Mouse (Mus musculus) urinary bladder, adult 18-20 months (tissue): ENCODE data around the gene Sesn1.
"Not testable (repeated sequence)": the region's sequence is repeated elsewhere in the genome, so short reads cannot be mapped to it uniquely, and the experiment has no call there.

Experiments
- DNase-seq, 2 experiments: peaks; one replicate each; pipeline ENCODE4 v3.0.0; 2022; ENCODE audit warnings: low spot score in 2 of 2, mixed read lengths in 2 of 2

Sesn1 gene

GRCm38 (mm10) chr10:41809771-41810563 lies at the start of gene Sesn1, which contains the start of gene Cep57l1:
Sesn1 (plus strand) TSS chr10:41809935.
Cep57l1 (minus strand) TSS chr10:41809871.
- DNase-seq = peak; percentile 84 to 85

DNA sequence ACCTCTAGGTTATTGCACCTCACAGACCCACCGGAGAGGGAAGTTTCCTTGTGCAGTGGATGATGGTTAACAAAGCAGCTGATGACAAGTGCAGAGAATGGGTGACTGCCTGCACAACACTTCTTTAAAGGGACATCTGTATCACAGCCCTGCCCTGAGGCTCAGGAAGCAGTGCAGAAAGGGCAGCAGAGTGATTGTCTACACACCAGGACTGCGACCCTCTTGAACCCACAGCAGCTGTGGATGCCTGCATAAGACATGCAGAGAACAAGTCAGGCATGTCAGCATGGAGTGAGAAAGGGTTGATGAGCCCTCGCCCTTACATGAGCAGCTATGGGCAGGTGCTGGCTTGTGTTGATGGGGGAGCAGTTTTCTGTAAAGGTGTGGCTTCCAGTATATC lies 48.9 kb upstream of the Sesn1 start:
- DNase-seq = no peak

GRCm38 (mm10) chr10:41763741-41764385 lies 45.9 kb upstream of the Sesn1 start:
- DNase-seq = no peak

DNA sequence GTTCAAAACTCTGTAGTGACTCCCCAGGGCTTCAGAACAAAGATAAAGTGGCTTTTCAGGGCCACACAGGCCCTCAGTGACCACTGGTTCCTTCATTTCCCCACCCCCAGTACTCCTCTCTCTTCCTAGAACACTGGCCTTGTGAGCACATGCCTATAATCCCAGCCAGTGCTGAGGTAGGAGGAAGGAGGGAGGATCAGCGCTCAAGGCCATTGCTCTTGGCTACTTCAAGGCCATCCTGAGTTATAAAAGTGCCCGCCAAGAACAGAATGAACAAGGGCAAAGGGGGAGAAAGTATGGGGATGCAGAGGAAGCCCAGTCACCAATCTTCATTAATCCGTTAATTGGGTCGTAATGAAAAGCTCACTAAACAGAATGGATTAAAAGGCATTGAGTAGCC lies 44.1 kb upstream of the Sesn1 start:
- DNase-seq = no peak

GRCm38 (mm10) chr10:41766280-41766679 lies 43.5 kb upstream of the Sesn1 start:
- no peak for DNase-seq

- DNase-seq = no peak
Measured at GRCm38 (mm10) chr10:41767254-41767653, 42.5 kb upstream of the Sesn1 start.

DNA sequence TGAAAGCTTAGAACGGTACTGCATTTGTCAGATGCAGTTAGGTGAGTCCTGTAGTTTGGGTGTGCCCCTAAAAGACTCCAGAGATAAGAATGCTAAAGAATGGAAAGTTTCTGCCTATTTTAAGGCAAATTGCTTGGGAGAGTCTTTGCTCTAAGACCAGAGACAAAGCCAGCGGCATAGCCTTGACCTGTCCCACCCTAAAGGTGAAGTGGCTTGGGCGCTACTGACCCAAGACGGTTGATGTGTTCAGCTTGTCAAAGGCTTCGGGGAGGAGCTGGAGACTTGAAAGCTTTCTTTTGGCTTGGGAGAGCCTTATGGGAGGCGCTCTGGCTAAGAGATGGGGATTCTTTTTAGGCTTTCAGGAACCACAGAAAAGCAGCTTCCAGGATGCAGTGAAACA lies 17.4 kb upstream of the Sesn1 start:
- DNase-seq = no peak

DNA sequence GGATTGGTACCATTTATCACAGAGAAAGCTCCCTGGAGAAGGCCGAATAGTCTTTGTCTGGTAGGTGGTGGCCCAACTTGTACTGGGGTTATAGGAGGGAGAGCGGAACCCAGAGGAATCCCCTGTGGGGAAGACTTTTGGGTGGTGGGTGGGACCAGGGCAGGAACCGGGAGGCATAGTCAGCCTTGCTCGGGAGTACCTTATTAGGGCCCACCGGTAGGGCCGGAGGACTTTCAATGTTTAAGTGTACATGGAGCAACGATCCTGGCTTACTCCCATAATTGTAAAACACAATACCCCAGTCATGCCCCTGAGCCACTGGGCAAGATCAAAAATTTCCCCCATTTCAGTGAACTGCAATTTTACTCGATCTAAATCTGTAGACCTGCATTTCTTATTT lies 12.5 kb upstream of the Sesn1 start:
- DNase-seq = no peak

- no peak for DNase-seq
Measured at GRCm38 (mm10) chr10:41803467-41803866, 6.3 kb upstream of the Sesn1 start.

GRCm38 (mm10) chr10:41804711-41805110 lies 5.0 kb upstream of the Sesn1 start:
- no peak for DNase-seq

GRCm38 (mm10) chr10:41805729-41806355 lies 3.9 kb upstream of the Sesn1 start:
- DNase-seq = no peak

DNA sequence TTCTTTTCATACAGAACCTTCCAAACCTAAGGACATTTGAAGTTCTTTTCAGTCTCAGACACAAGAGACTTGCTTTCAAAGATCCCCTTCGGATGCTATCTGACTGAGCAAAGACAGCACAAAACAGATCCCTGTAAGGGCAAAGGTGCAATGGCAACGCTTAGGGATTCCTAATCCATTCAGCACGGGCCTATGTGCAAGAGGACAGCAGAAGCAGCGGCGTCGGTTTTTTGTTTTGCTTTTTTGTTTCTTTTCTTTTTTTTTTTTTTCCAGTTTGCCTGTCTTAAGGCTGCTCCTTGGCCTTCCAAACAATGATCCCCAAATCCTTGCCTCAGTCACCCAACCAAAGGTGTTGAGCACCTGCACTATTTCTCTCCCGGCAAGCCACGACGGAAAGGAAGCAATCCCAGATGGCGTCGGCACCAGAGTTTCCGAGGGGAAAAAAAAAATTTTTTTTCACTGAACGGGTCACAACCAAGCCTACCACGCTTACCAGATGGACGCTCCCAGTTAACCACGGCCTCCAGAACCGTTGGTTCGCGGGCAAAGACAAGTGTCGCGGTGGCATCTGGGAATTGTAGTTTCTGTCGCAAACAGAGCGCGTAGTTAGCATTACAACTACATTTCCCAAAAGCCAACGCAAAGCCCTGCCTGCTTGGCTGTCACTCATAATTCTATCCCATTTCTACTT lies 510 bp upstream of the Sesn1 start:
- peak; percentile 63 to 80 for DNase-seq

GRCm38 (mm10) chr10:41810564-41811455 lies 1.1 kb downstream of the Sesn1 start:
- no peak for DNase-seq

DNA sequence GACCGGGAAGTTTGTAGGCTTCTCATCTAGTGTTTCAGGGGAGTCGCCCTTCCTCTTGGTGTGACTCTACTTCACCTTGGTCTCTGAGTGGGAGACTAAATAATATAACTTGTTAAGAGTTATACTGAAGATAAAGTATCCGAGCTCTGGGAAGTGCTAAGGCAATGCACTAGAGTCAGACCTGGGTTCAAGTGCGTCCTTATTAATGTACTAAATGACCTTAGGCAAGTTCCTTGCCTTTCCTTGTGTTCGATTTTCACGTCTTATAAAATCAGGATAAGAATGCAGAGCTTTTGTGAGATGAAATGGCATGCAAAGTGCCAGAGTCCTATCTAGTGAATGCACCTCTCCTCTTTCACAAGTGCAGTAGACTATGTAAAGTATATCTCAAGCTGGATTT lies 2.8 kb downstream of the Sesn1 start:
- no peak for DNase-seq

GRCm38 (mm10) chr10:41814305-41814853 lies 4.6 kb downstream of the Sesn1 start:
- no peak for DNase-seq

GRCm38 (mm10) chr10:41816516-41816915 lies 6.8 kb downstream of the Sesn1 start:
- DNase-seq = no peak

GRCm38 (mm10) chr10:41818036-41818732 lies 8.4 kb downstream of the Sesn1 start:
- no peak for DNase-seq

GRCm38 (mm10) chr10:41818733-41819070 lies 9.0 kb downstream of the Sesn1 start:
- not testable (repeated sequence) for DNase-seq

DNA sequence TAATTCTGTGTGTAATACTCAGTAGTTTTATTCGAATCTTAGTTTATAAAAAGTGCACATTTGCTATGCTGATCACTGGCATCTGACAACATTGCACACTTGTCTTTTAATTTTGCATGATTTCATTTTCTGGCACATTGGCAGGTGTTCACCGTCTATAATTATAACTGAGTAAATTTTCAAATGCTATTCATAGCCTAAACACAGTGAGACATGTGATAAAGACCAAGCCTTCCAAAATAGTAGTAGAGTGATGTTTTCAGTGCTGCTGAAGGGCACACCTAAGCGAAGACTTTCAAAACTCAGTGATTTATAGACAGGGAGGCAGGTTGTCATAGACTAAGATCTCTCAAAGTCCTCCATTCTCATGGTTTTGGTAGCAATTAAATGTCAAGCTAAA lies 9.6 kb downstream of the Sesn1 start:
- DNase-seq = no peak

DNA sequence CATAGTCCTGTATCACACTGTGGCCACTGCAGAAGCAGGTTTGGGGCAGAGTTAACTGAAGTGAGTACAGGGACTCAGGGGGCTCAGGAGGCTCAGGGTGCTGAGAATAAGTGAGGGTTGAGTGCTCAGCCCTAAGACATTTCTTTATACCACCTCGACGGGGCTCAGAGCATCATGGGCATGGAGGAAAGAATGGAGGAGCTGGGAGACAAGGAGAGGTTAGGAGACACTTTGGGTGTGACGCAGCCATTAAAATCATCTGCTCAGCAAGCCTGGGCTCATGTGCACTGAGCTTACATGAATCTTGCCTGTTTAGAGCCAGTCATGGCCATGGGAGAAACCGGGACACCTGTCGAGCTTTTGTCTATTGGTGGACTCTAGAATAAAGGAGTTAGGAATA lies 10.7 kb downstream of the Sesn1 start:
- no peak for DNase-seq
